Mouse (Mus musculus) cortical plate, adult 2 months (tissue): ENCODE data around the gene Ttll11. TPM values are rescaled to one million over a fixed set of nuclear protein-coding genes. Genes with fewer than 3 reads are reported as not detected.

Source experiments
- H3K27ac ChIP-seq: fragments of 200-500 bp; 2 replicates; pipeline ENCODE4 v1.5.1; 2012; ENCODE audit warnings: low read length, control low read depth, inconsistent platforms; ENCODE audit not compliant: insufficient read depth
- H3K4me1 ChIP-seq: fragments of 200-500 bp; 2 replicates; pipeline ENCODE4 v1.6.1; 2011; ENCODE audit warnings: low read length; ENCODE audit not compliant: control insufficient read depth, insufficient read depth
- H3K4me3 ChIP-seq: fragments of 200-500 bp; 2 replicates; pipeline ENCODE4 v1.5.1; 2011; ENCODE audit warnings: mild to moderate bottlenecking, low read length, control low read depth; ENCODE audit not compliant: insufficient read depth
- CTCF ChIP-seq: fragments of 200-500 bp; IDR thresholded peaks from 2 replicates; pipeline ENCODE4 v1.5.1; 2011; ENCODE audit warnings: mild to moderate bottlenecking, control low read depth, low read length; ENCODE audit not compliant: insufficient read depth; ENCODE audit errors: extremely low read depth
- POLR2A ChIP-seq: fragments of 200-500 bp; IDR thresholded peaks from 2 replicates; pipeline ENCODE4 v1.6.1; 2011; ENCODE audit warnings: mild to moderate bottlenecking, low read length, control low read depth; ENCODE audit not compliant: insufficient read depth; ENCODE audit errors: extremely low read depth
- polyA plus RNA-seq: library from polyadenylated mRNA; depleted of rRNA; stranded (reverse); fragments of >200 nt; gene quantifications from 2 replicates; pipeline ENCODE4 v1.2.3, GENCODE M21; 2012

Ttll11 gene
- polyA plus RNA-seq, 1 experiment, result 36.1 TPM

DNA sequence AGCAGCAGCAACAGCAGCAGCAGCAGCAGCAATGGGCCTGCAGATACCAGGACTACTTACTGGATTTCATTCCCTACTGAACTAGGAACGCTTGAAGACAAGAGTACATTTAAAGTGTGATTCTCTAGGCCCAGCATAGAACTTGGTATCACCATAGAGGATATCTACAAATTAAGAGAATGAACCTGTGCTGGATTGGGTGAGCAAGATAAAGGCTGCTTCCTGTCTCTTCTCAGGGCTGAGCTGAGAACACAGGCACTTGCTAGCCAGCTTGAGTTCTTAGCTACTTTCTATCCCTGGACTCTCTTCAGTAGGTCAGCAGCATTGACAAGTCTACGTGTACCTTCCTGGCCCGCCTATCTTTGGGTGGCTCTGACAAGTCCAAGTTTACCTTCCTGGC lies 2.0 kb downstream of the Ttll11 start:
- peaks cover 2% of the 10 kb centered on the region for H3K4me1 ChIP-seq
- TF ChIP-seq CTCF, result no peak
- no peak for TF ChIP-seq POLR2A
- no peak overlapping the region for H3K27ac ChIP-seq
- no peak overlapping the region; the same call in 1 of the 2 replicates for H3K4me3 ChIP-seq

DNA sequence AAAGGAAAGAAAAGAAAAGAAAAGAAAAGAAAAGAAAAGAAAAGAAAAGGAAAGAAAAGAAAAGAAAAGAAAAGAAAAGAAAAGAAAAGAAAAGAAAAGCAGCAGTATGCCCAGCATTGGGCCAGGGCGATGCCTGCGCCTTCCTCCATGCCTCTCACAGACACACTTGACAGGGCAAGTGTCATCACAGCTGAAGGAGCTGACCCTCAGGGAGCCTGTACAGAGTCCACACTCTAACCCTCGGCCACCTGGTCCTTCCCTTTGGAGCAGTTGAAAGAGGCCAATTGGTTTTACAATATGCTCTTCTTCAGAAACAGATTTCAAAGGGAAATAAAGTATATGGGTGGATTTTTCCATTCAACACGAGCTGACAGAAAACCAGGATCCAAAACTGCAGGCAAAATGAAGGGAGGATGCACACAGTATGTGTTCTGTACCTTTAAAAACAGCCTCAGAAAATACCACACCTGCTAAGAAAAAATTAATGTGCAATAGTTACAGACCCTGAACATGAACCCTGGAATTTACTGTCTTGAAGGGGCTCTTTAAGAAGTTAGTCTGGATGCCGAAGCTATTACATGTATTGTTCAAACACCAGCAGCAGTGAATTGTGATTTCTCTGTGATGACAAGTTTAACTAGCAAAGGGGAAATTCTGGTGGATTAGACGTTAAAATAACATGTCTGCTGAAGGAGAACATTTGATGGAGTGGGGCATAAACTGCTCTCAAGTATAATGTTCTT lies 7.3 kb downstream of the Ttll11 start:
- Histone ChIP-seq H3K4me3 (no peak overlapping the region), H3K4me1 (no peaks in the 10 kb centered on the region; the same call in 1 of the 2 replicates), H3K27ac (no peak overlapping the region)
- no peak for TF ChIP-seq CTCF
- no peak for TF ChIP-seq POLR2A

DNA sequence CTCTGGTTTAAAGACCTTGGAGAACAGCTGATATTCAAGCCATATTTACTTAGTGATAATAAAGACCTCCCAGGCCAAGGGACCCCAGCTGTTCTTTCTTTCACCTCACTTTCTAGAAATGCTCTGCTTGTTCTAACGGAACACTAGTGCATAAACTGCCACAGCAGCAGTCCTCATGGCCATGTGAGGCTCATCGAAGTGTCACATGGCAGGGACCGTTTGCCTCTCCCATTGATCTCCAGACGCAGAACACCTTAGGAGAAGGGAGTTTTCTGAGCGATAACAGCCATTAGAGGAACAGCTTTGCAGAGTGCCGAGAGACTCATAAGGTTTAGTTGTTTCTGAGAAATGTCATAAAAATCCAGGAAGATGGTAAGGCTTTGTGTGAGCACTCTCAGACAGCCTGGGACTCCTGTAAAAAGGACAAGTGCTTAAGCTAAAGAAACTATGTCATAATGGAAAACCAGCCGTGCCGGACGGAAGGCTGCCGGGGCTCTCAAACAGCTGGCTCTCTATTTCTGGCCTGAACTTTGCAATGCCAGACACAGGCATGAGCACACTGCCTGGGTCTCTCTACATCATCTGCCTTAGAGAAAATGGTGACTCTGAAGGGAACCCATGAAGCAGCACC lies 13.7 kb downstream of the Ttll11 start:
- Histone ChIP-seq H3K27ac (no peak overlapping the region), H3K4me3 (no peak overlapping the region), H3K4me1 (no peaks in the 10 kb centered on the region; the same call in 1 of the 2 replicates)
- TF ChIP-seq CTCF, result no peak
- TF ChIP-seq POLR2A, result no peak

DNA sequence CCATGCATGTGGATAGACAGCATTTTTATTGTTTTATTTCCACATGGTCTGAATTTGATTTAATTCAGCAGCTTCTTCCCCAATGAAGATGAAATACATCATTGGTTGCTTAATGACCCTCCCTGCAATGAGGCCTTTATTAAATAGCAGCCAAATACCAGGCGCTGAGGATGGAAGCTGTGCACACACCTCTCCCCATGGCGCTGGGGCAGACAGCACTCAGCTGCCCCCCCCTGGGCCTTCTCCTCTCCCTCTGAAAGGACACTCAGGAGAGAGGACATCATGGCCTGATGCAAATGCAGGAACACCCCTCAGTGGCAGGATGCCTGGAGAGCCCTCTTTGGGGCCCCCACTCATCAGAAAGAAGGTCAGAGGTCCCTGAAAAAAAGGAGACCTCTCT lies 16.4 kb downstream of the Ttll11 start:
- no peak overlapping the region for H3K27ac ChIP-seq
- H3K4me3 ChIP-seq, result no peak overlapping the region
- TF ChIP-seq CTCF, result no peak
- no peak for TF ChIP-seq POLR2A
- no peaks in the 10 kb centered on the region for H3K4me1 ChIP-seq

DNA sequence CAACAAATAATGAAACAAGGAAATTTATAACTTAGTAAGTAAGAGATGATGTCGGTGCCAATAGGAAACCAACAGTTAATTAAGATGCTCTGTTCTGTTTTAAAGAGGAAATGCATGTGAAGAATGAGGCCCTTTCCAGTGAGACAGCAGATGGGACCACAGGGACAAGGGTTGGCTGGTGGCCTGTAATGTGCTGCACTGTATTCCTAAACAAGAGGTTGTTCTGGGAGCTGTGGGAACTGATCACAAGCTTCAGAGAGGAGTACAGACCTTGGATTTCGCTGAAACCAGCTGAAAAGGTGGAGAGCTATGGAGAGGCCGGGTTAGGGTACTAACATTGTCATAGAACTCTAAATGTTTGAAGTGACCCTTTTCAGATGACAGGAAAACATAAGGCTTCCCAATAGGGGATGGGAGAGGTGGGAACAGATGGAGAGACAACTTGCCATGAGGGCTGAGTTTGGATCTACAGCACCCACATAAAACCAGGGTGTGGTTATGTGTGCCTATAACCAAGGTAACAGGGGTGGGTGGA lies 18.1 kb downstream of the Ttll11 start:
- H3K4me3 ChIP-seq, result no peak overlapping the region
- H3K27ac ChIP-seq, result no peak overlapping the region
- H3K4me1 ChIP-seq, result no peaks in the 10 kb centered on the region
- TF ChIP-seq CTCF (no peak), POLR2A (no peak)

DNA sequence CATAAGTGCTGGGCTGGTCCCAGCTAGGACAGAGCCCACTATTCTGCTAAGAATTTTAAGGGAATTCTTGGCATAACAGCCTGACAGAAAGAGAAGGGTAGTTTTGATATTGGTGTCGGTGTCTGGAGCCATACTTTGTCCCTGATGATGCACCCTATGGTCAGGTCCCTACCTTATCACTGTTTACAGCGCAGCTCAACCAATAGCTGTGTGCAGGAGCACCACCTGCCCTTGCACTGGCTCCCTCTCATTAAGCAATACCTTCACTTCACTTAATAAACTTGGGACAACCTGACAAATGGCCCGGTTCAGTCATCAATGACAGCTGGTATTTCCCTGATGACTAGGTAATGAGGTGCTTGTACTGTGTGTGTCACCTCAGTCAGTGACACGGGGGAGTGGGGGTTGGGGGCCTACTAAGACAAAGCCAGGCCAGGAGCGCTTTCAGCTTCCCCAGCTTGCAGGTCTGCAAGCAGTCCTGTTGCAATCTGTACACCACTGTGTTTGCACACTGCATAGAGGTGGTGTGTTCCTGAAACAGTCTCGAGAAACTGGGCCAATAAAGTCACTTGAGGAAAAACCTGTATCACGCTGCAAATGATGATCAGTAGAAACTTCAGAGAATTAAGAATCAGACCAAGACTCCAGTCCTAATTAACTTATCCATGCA lies 22.1 kb downstream of the Ttll11 start:
- no peak for TF ChIP-seq CTCF
- TF ChIP-seq POLR2A, result no peak
- Histone ChIP-seq H3K4me1 (no peaks in the 10 kb centered on the region), H3K27ac (no peak overlapping the region), H3K4me3 (no peak overlapping the region)

DNA sequence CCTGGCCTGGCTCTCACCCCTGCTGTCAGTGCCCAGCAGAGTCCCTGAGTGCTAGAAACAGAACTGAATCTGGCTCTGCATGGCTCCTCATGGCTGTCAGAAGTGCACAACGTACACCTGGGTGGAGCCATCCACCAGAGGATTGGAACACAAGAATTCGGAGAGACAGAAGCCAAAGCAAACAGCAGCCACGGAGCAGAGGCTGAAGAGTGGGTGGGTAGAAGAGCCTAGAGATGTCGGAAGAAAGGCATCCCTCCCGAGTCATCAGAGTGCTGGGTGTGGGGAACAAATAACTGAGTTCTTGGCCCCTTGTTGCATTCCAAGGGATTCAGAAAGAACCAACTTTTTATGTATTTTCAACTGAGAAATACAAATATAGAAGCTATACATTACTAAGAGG lies 24.5 kb downstream of the Ttll11 start:
- TF ChIP-seq POLR2A (no peak), CTCF (no peak)

DNA sequence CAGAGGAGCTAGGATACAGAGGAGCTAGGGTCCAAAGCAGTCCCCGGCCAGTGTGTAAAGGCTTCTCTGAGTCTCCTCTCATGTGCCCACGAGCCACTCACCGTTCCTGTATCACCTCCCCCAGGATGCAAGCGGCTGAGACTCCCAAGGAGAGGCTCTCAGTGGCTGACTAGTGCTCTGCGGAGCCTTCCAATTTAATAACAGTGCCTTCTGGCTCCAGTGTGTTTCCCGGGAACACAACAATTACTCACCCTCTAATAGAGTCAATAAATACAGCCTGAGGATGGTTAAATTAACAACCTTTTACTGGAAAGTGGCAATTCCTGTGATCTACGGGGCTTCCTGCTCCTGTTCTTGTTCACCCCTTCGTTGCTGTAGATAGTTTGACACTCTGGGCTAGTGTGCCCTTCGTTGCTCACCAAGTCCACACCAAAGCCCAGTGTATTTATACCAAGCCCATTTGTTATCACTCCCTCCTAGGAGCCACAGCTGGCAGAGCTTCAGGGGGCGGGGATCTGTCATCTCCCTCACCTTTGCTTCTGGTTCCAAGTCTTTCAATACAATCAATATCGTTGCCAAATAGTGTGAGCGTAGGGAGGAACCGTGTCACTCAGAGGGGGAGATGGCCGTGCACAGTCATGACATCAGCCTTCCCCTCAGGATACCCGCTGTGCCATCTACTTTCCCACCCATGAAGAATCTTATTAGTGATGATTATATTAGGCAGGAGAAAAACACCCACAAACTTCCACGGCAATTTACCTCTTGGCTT lies 27.3 kb downstream of the Ttll11 start:
- no peak overlapping the region for H3K27ac ChIP-seq
- no peak overlapping the region for H3K4me3 ChIP-seq
- TF ChIP-seq CTCF, result no peak
- no peak for TF ChIP-seq POLR2A
- H3K4me1 ChIP-seq, result no peaks in the 10 kb centered on the region

More for the DNA sequence above, 24.5 kb downstream of the Ttll11 start:
- Histone ChIP-seq H3K27ac (no peak overlapping the region), H3K4me3 (no peak overlapping the region), H3K4me1 (no peaks in the 10 kb centered on the region)

DNA sequence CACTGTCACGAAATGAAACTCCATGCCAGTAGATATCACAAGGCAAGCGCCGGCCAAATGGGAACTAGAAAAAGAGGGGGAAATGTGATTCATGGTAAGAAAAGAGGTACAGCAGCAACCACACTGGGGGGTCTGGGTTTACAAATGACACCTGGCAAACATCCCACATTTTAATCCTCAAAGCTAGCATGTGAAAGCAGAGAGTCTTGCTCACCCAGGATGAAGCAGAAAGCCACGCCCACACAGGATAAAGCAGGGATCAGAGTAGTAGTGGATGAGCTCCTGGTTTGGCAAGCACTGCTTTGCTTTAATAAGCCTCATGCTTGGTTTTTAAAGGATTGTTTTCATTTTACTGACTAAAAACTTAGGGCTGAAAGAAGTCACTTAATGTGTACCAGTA lies 34.8 kb downstream of the Ttll11 start:
- Histone ChIP-seq H3K27ac (no peak overlapping the region), H3K4me3 (no peak overlapping the region), H3K4me1 (no peaks in the 10 kb centered on the region)
- TF ChIP-seq POLR2A (no peak), CTCF (no peak)
